In the genomic region with DNA sequence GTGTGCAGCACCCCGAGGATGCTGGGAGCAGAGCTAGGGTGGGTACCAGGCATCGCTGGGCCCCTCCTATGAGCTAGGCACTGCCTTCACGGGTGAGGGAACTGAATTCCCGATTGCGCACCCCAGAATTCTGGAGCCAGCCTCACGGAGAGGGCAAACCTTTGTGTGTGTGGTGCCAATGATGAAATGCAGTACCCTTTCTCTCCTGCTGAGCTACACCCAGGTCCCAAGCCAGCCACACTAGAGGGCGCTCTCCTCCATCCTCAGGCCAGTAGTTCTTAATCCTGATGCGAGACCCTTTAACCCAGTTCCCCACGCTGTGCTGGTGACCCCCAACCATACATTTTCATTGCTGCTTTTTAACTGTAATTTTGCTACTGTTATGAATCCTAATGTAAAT, we compare ENCODE assay signal across 7 mouse cellular contexts.
DNase-seq lines count a peak whose midpoint lies in the region; ATAC-seq and TF ChIP-seq lines count a peak whose summit lies in the region.

No protein-coding gene starts in this region.

- intact Hi-C loops in heart, adult 2 months (cut with DNase I), result loop anchor here (1.0 to 5.0 kb wide), 3 partner anchors 36 to 131 kb away; no protein-coding TSS in a partner anchor

- no peaks in the 10 kb centered on the region for H3K4me1 ChIP-seq in G1E (ENCODE audit: insufficient read depth, low read depth, low read length)
- peaks cover 23% of the 10 kb centered on the region for H3K4me1 ChIP-seq in heart, adult 2 months (ENCODE audit: control insufficient read depth, insufficient read depth, low read length)

- no peak overlapping the region for H3K9ac ChIP-seq in heart, adult 2 months (ENCODE audit: low read depth, low read length)

- no peaks in the 10 kb centered on the region; the same call in 1 of the 2 replicates for H3K27me3 ChIP-seq in G1E (ENCODE audit: insufficient read depth, low read length)
- H3K27me3 ChIP-seq in heart, adult 2 months (ENCODE audit: control insufficient read depth, insufficient read depth, low read length), result no peaks in the 10 kb centered on the region

- peak; percentile 44 for DNase-seq in CD4-positive helper T cell, adult 2 months (ENCODE audit: low read depth, low spot score)
- DNase-seq in G1E (ENCODE audit: low spot score), result peak; percentile 47
- peak; percentile 71 to 84 for DNase-seq in heart, adult 2 months
- peak; percentile 42 to 77 for DNase-seq in layer of hippocampus, adult 18-20 months (ENCODE audit: low spot score in 2 of 2)
- DNase-seq in lung, postnatal 4 days, result peak; percentile 76 to 86
- DNase-seq in spleen, postnatal 14 days (ENCODE audit: low spot score in 2 of 2), result peak; percentile 33 to 56

- TF ChIP-seq EP300 in heart, adult 2 months (IDR thresholded peaks at IDR 0.05; ENCODE audit: insufficient read depth, low read depth, low read length), result peak; percentile 71; the same call in 1 of the 2 replicates

- H3K4me3 ChIP-seq in G1E (ENCODE audit: low read depth, low read length), result no peak overlapping the region
- no peak overlapping the region for H3K4me3 ChIP-seq in heart, adult 2 months

- no peak for TF ChIP-seq POLR2A in heart, adult 2 months (IDR thresholded peaks at IDR 0.05; ENCODE audit: insufficient read depth, low read depth, low read length)

- 0 out of 2 replicates have a peak overlapping the region, but pooled peaks have one; percentile 17 for H3K27ac ChIP-seq in heart, adult 2 months

- no peaks in the 10 kb centered on the region for H3K36me3 ChIP-seq in G1E (replicated peaks)
- no peaks in the 10 kb centered on the region for H3K36me3 ChIP-seq in heart, adult 2 months (ENCODE audit: control insufficient read depth, insufficient read depth, low read length)

- no peak for ATAC-seq in G1E (ENCODE audit: extremely low read depth, insufficient number of reproducible peaks, low FRiP score, poor library complexity, severe bottlenecking)
- ATAC-seq in common myeloid progenitor, adult 5-6 weeks (replicated peaks; ENCODE audit: low read depth, poor library complexity, severe bottlenecking), result peak; percentile 86

- no peaks in the 10 kb centered on the region for H3K9me3 ChIP-seq in G1E (replicated peaks)

- 32% methylated on average over 9 of the region's 9 CpGs for WGBS in heart, adult 2 months

- no peaks in the 10 kb centered on the region for H3K79me2 ChIP-seq in heart, adult 2 months (replicated peaks; ENCODE audit: control insufficient read depth, insufficient read depth, low read length)

- peak; percentile 72 for TF ChIP-seq CTCF in G1E (IDR thresholded peaks at IDR 0.05; ENCODE audit: low read depth, low read length)
- TF ChIP-seq CTCF in heart, adult 2 months (IDR thresholded peaks at IDR 0.05), result peak; percentile 98
